ENCODE assay signal across 15 mouse cellular contexts in genomic region chr4:57377872-57378271, GRCm38 (mm10). TPM values are rescaled to one million over a fixed set of nuclear protein-coding genes. Genes with fewer than 3 reads are reported as not detected.
DNase-seq lines count a peak whose midpoint lies in the region; ATAC-seq and TF ChIP-seq lines count a peak whose summit lies in the region.
"Had no signal": no experiment of that assay in that cellular context is flagged by ENCODE, and none has a peak within 500 bp of the region (broad histone marks: within the 10 kb centered on the region; RNA-seq: fewer than 3 reads in every experiment).

No protein-coding gene starts in this region.

- no peaks in the 10 kb centered on the region for H3K4me1 ChIP-seq in forebrain, embryonic 11.5 days (replicated peaks; ENCODE audit: control insufficient read depth, insufficient read depth, low read length)
- peaks cover 14% of the 10 kb centered on the region for H3K4me1 ChIP-seq in forebrain, embryonic 13.5 days
- no peaks in the 10 kb centered on the region for H3K4me1 ChIP-seq in midbrain, embryonic 10.5 days
- no peaks in the 10 kb centered on the region for H3K4me1 ChIP-seq in midbrain, postnatal 0 days (ENCODE audit: insufficient read depth, low read length)
- H3K4me1 ChIP-seq: liver, embryonic 12.5 days had no signal

- 47% methylated on average over 5 of the region's 5 CpGs for WGBS in forebrain, embryonic 11.5 days
- 58% methylated on average over 5 of the region's 5 CpGs for WGBS in forebrain, embryonic 13.5 days
- WGBS in midbrain, embryonic 10.5 days, result 61% methylated on average over 5 of the region's 5 CpGs
- WGBS in midbrain, postnatal 0 days, result 50% methylated on average over 5 of the region's 5 CpGs

- no peak for TF ChIP-seq CTCF in midbrain, postnatal 0 days (IDR thresholded peaks at IDR 0.05)

- no peak overlapping the region for H3K4me2 ChIP-seq in forebrain, embryonic 11.5 days (ENCODE audit: low read depth, low read length, severe bottlenecking)
- no peak overlapping the region for H3K4me2 ChIP-seq in forebrain, embryonic 13.5 days
- no peak overlapping the region for H3K4me2 ChIP-seq in midbrain, postnatal 0 days (ENCODE audit: low read depth, low read length, poor library complexity, severe bottlenecking)
- H3K4me2 ChIP-seq: liver, embryonic 12.5 days had no signal

- no peaks in the 10 kb centered on the region for H3K36me3 ChIP-seq in forebrain, embryonic 11.5 days (ENCODE audit: control insufficient read depth, insufficient read depth, low read length)
- H3K36me3 ChIP-seq in forebrain, embryonic 13.5 days (ENCODE audit: poor library complexity, severe bottlenecking), result no peaks in the 10 kb centered on the region
- H3K36me3 ChIP-seq in midbrain, embryonic 10.5 days, result no peaks in the 10 kb centered on the region
- H3K36me3 ChIP-seq in midbrain, postnatal 0 days (ENCODE audit: insufficient read depth, low read length), result no peaks in the 10 kb centered on the region
- H3K36me3 ChIP-seq: liver, embryonic 12.5 days had no signal

- no peak for ATAC-seq in forebrain, embryonic 11.5 days (replicated peaks; ENCODE audit: low FRiP score)
- ATAC-seq in forebrain, embryonic 13.5 days, result no peak
- ATAC-seq in midbrain, postnatal 0 days (ENCODE audit: low FRiP score), result no peak
- ATAC-seq: intestine, embryonic 16.5 days; liver, embryonic 12.5 days; lung, postnatal 0 days had no signal

- no peak overlapping the region for H3K27ac ChIP-seq in forebrain, embryonic 11.5 days (ENCODE audit: low read depth, low read length)
- H3K27ac ChIP-seq in forebrain, embryonic 13.5 days, result no peak overlapping the region
- H3K27ac ChIP-seq in midbrain, embryonic 10.5 days (replicated peaks), result no peak overlapping the region
- H3K27ac ChIP-seq in midbrain, postnatal 0 days (ENCODE audit: low read depth, low read length), result no peak overlapping the region
- H3K27ac ChIP-seq: liver, embryonic 12.5 days had no signal

- no peak overlapping the region for H3K9ac ChIP-seq in forebrain, embryonic 11.5 days (ENCODE audit: low read length)
- no peak overlapping the region for H3K9ac ChIP-seq in forebrain, embryonic 13.5 days
- H3K9ac ChIP-seq in midbrain, postnatal 0 days (replicated peaks; ENCODE audit: low read length, poor library complexity, severe bottlenecking), result no peak overlapping the region
- H3K9ac ChIP-seq: liver, embryonic 12.5 days had no signal

- H3K27me3 ChIP-seq in forebrain, embryonic 11.5 days (ENCODE audit: control insufficient read depth, insufficient read depth, low read length), result no peaks in the 10 kb centered on the region
- H3K27me3 ChIP-seq in forebrain, embryonic 13.5 days, result no peaks in the 10 kb centered on the region
- H3K27me3 ChIP-seq in midbrain, embryonic 10.5 days (ENCODE audit: low read depth, poor library complexity, severe bottlenecking), result no peaks in the 10 kb centered on the region
- H3K27me3 ChIP-seq in midbrain, postnatal 0 days (ENCODE audit: insufficient read depth, low read length), result no peaks in the 10 kb centered on the region
- H3K27me3 ChIP-seq: liver, embryonic 12.5 days had no signal

- DNase-seq in forebrain, embryonic 11.5 days (ENCODE audit: low spot score), result peak; percentile 69
- peak; percentile 49 for DNase-seq in midbrain, embryonic 10.5 days (ENCODE audit: low spot score)
- DNase-seq in midbrain, postnatal 0 days (ENCODE audit: low spot score), result no peak
- DNase-seq in forelimb bud, embryonic 11.5 days (ENCODE audit: low read depth, low spot score), result peak; percentile 49
- peak; percentile 11 for DNase-seq in yolk sac, embryonic 10.5 days (ENCODE audit: low spot score)
- no peak for DNase-seq in heart, postnatal 4 days
- no peak for DNase-seq in cerebellum, adult 9-10 months
- DNase-seq: cerebellum, adult 8-10 months; heart, postnatal 14 days; thymus, postnatal 14 days had no signal

- H3K4me3 ChIP-seq in forebrain, embryonic 11.5 days (ENCODE audit: low read depth, low read length), result no peak overlapping the region
- H3K4me3 ChIP-seq in forebrain, embryonic 13.5 days, result no peak overlapping the region
- H3K4me3 ChIP-seq in midbrain, embryonic 10.5 days, result no peak overlapping the region
- H3K4me3 ChIP-seq in midbrain, postnatal 0 days (ENCODE audit: low read depth, low read length), result no peak overlapping the region
- H3K4me3 ChIP-seq: liver, embryonic 12.5 days had no signal

- H3K9me3 ChIP-seq in forebrain, embryonic 11.5 days (ENCODE audit: control insufficient read depth, low read length), result no peaks in the 10 kb centered on the region
- H3K9me3 ChIP-seq in forebrain, embryonic 13.5 days (replicated peaks), result no peaks in the 10 kb centered on the region
- no peaks in the 10 kb centered on the region for H3K9me3 ChIP-seq in midbrain, embryonic 10.5 days (replicated peaks)
- no peaks in the 10 kb centered on the region for H3K9me3 ChIP-seq in midbrain, postnatal 0 days (ENCODE audit: low read length)
- H3K9me3 ChIP-seq: liver, embryonic 12.5 days had no signal

RNA-seq across cellular contexts. Expression of gene Palm2, which starts 56.2 kb away (rescaled TPM):
- polyA plus RNA-seq in forebrain, embryonic 11.5 days (2014; fragmentation: Nextera tagmentation; extraction: Ambion mirVana), result 3.4 and 3.5 TPM in 2 replicates
- polyA plus RNA-seq in forebrain, embryonic 13.5 days (2015; fragmentation: Nextera tagmentation; extraction: Ambion mirVana), result 1.3 and 1.9 TPM in 2 replicates
- 2.4 and 3.0 TPM in 2 replicates for polyA plus RNA-seq in midbrain, embryonic 10.5 days (2016; fragmentation: Nextera tagmentation; extraction: Ambion mirVana)
- total RNA-seq in midbrain, postnatal 0 days (2014; rRNA removed), result 26.4 and 27.8 TPM in 2 replicates
- 19.8 and 33.1 TPM in 2 replicates for polyA plus RNA-seq in midbrain, postnatal 0 days (2015; fragmentation: Nextera tagmentation; extraction: Ambion mirVana)
- total RNA-seq in heart, postnatal 4 days (2021), result 10 to 100 TPM; 48.4 to 64.2 TPM
- total RNA-seq: megakaryocyte-erythroid progenitor cell, adult 5-6 weeks had no signal

Comparison
In these comparisons a context has a peak if more than half of its experiments do, and no peak if none do; other contexts are left out.
1. DNase-seq: peak in forebrain, embryonic 11.5 days (single experiment), midbrain, embryonic 10.5 days (single experiment), forelimb bud, embryonic 11.5 days (single experiment) and yolk sac, embryonic 10.5 days (single experiment); none in midbrain, postnatal 0 days (single experiment), heart, postnatal 4 days (single experiment) and cerebellum, adult 9-10 months (single experiment).